Mouse (Mus musculus): ENCODE measurements around the gene Vps16.

The Vps16 gene

GRCm38 (mm10) chr2:130461287-130462071 is 37.3 kb downstream of the Vps16 start:
- DNase-seq = no peak

DNA sequence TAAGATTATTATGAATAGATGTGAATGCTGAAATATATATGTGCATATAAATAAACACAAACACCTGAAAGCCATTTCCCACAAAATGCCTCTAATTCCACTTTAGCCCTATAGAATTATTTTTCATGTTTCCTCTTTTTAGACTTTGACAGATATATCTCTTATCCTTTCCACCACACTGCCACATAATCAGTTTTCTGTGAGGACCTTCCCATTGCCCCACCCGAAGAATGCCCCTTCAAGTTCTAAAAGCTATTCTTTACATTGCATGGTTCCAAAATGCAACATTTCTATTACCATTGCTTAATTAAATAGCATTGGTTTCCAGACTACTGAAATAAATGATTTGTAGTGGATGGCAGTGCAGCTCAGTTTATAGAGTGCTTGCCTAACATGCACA is 42.3 kb downstream of the Vps16 start:
- no peak for DNase-seq

DNA sequence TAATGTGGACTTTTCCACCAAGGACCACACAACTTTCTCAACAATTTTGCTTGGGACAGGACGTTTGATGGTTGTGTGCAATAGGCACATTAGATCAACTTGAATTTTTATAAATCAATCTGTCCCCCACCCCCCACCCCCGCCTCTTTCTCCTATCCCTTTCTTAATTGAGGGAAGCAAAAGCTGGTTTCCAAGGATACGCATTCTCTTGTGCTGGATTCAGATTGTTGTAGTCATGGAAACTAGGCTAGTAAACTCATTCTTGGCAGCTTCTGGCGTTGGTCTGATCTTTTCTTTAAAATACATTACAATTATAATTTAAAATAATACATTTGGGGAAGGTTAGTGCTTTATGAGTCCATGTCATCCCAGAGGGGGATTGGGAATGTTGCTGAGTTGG is 45.2 kb downstream of the Vps16 start:
- no peak for DNase-seq

DNA sequence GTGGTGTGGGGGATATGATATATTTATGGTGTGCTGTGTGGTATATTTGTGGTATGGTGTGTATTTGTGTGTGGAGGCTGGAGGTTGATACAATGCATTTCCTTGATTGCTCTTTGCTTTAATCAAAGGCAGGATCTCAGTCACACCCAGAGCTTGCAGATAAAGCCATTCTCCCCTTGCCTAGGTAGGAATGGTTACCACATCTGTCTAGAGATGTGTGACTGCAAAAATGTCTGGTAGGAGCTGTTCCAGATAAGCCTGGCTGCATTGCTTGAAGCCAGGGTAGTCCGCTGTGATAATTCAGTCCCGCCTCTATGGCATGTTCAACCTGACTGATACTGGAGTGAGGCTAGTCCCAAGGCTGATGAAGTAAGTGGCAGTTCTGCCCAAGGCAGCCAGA is 45.8 kb downstream of the Vps16 start:
- no peak for DNase-seq

DNA sequence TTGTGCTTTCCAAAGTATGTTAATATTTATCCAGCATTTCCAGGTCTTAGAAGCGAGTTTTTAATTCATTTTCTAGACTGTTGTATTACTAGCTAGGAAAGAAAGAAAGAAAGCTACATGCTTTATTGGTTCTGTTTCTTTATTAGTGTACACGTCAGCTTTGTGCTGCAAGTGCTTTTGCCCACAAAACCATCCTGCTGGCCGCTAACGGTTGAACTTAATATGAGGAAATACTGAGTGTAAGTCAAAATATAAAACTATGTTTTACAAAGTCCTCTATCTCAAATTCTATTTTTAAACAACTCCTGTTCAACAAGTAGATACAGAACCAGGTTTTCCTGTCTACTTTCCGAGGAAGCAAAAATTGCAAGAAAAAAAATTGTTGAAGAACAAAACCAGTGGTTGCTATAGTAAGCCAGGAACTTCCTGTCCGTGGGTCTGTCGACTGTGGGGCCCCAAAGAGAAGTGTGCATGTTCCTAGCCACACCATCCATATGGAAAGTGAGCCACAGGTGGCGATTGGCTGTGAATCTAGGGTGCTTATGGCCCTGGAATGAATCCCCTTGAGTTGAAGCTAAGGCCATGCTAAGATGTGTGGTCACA is 48.9 kb downstream of the Vps16 start:
- DNase-seq = no peak

GRCm38 (mm10) chr2:130475764-130476163 is 51.6 kb downstream of the Vps16 start:
- no peak for DNase-seq

GRCm38 (mm10) chr2:130476666-130477297 is 52.6 kb downstream of the Vps16 start:
- DNase-seq = no peak

- DNase-seq = no peak
Observed at GRCm38 (mm10) chr2:130482177-130482576, 58.0 kb downstream of the Vps16 start.

GRCm38 (mm10) chr2:130482700-130483099 is 58.6 kb downstream of the Vps16 start:
- DNase-seq = no peak

GRCm38 (mm10) chr2:130484206-130484605 is 60.1 kb downstream of the Vps16 start:
- DNase-seq = no peak

DNA sequence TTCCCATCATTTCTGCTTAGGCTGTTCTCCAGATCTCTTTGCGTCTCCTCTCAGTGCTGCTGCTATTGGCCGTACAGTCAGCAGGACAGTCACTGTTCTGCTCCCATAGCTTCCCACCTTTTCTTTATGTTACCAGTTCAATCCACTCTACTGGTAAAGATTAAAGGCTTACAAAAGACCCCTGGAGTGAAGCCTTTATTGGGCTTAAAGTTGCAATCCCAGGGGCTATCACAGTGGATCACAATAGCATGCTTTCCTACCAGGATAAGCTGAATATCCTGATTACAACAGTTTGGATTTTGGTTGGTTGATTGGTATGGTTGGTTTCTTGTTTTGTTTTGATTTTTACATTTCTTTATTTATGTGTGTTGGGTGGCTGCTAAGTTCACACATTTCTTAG is 63.9 kb downstream of the Vps16 start:
- DNase-seq = no peak

DNA sequence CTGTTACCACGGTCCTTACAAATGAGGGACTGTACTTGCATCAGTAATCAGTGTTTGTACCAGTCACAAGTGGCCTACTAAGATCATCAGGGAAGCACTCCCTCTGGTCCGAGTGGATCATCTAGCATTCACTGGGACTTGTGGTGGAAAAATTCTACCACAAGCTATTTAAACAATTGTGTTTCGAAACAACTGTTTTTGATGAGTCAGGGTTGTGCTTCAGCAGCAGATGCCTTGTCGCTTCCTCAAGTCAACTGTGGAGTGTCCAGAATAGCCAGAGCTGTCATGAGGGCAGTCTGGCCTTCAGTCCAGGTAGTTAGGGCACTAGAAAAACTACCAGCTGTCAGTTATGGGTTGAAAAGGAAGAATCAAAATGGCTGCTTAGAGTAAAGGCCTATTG is 64.5 kb downstream of the Vps16 start:
- DNase-seq = no peak

DNA sequence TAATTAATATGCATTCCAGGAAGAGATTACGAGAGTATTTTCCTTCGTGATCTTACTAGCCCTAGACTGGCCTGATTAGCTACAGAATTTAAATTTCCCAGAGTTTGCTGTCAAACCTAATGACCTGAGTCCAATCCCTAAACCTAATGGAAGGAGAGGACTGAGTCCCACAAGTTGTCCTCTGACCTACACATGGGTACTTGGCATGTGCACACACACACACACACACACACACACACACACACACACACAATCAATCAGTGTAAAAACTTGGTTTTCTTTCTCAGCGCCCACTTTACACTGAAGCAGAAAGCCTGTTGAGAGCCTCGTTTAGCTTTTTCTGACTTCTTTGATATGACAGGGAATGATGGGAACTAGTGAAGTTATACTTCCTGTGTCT is 67.0 kb downstream of the Vps16 start:
- DNase-seq = no peak

GRCm38 (mm10) chr2:130491587-130491986 is 67.4 kb downstream of the Vps16 start:
- DNase-seq = peak in 1 of 2 experiments; percentile 45
